Mouse (Mus musculus) left cerebral cortex, postnatal 14 days (tissue): ENCODE measurements around the gene Snx10. TPM values are rescaled to one million over a fixed set of nuclear protein-coding genes. Genes with fewer than 3 reads are reported as not detected.

ENCODE experiments used
- DNase-seq, 2 experiments: peaks; one replicate each; pipeline ENCODE4 v3.0.0; 2021 to 2022; ENCODE audit warnings: low spot score in 2 of 2, mixed read lengths in 1 of 2
- intact Hi-C: fragments of 180-260 bp; cut with DNase I; formaldehyde crosslinking; loops from one replicate; pipeline ENCODE4 v1.15.1; 2025
- microRNA-seq, 2 experiments: library from miRNA; unstranded; fragments of <30 nt; microRNA quantifications; one replicate each; pipeline ENCODE4 v1.2.0; 2022
- total RNA-seq, 2 experiments: library from RNA; stranded (reverse); gene quantifications; 2 replicates each; pipeline ENCODE4 v1.2.3; 2021

Gene Snx10
- total RNA-seq, 2 experiments from 2014 or later = 114 to 116 TPM

DNA sequence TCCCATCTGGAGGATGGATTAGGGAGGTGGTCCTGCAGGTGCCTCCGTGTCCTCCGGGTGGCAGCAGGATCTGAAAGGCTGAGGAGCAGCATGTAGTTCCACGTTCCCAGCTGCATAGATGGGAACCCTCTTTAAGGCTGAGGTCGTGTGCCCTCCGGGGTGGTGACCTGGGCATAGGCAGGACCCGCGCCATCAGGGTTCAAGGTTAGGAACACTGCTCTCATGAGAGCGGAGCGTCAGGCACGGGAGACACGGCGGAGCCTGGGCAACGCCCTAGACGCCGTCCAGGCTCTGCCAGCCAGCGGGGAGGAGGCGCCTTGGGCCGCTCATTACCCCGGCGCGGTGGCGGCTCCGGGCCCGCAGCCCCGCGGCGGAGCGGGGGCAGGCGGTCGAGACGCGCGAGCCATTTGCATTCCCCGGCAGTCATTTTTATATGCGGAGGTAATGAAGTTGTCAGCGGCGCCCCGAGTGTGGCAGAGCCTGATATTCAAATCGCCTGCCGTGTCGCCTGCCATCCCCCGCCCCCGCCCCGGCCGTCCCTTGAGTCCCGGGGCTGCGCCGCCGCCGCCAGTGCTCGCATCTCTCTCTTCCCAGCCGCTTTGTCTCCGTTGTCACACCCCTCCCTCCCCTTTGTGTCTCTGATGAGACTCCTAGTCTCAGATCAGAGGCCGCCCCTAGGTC lies 88.8 kb downstream of the Snx10 start:
- intact Hi-C loops = loop anchor here (10.0 kb wide), 1 partner anchor 112 kb away; no protein-coding TSS in a partner anchor
- peak; percentile 69 to 70 for DNase-seq

DNA sequence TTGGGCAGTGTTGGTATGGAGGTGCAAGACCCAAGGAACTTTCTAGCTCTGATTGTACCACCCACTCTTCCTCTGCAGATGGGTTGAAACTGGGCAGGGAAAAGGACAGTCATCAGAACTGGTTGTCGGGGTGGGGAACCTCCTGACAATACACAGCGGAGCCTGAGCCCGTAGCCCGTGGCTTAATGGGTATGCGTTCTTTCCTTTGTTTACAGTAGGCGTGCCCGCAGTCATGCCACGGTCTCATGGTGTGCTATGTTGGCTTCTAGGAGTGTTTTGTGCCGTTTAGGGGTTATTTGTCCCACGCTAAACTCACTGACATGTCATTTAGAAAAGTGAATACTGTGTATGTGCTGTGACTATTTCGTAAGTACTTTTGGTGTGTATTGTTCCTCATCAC lies 90.0 kb downstream of the Snx10 start:
- intact Hi-C loops = loop anchor here (10.0 kb wide), 1 partner anchor 111 kb away; no protein-coding TSS in a partner anchor
- no peak for DNase-seq

DNA sequence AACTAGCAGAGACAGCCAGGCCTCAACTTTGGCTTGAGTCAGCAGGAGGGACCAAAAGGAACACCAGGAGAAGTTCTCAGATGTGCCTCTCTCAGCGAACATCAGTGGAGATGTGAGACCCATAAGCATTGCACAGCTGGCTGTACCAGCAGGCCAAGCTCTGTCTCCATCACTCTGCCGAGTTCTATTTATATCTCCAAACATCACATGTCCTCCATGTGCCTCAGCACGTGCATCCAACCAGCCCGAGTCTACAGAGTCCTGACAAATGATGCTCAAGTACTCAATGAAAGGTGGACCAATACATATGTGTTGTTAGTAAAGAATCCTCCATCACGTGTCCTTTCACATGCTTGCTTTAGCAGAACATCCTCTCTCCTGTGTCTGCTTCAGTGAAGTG lies 103.1 kb downstream of the Snx10 start:
- no peak for DNase-seq
- intact Hi-C loops = no loop called here

- intact Hi-C loops = no loop called here
- DNase-seq = no peak
Measured at GRCm38 (mm10) chr6:51629671-51630070, 106.0 kb downstream of the Snx10 start.

GRCm38 (mm10) chr6:51630184-51630583 lies 106.5 kb downstream of the Snx10 start:
- DNase-seq = no peak
- intact Hi-C loops = no loop called here

- intact Hi-C loops = no loop called here
- no peak for DNase-seq
Measured at GRCm38 (mm10) chr6:51632928-51633662, 109.4 kb downstream of the Snx10 start.

DNA sequence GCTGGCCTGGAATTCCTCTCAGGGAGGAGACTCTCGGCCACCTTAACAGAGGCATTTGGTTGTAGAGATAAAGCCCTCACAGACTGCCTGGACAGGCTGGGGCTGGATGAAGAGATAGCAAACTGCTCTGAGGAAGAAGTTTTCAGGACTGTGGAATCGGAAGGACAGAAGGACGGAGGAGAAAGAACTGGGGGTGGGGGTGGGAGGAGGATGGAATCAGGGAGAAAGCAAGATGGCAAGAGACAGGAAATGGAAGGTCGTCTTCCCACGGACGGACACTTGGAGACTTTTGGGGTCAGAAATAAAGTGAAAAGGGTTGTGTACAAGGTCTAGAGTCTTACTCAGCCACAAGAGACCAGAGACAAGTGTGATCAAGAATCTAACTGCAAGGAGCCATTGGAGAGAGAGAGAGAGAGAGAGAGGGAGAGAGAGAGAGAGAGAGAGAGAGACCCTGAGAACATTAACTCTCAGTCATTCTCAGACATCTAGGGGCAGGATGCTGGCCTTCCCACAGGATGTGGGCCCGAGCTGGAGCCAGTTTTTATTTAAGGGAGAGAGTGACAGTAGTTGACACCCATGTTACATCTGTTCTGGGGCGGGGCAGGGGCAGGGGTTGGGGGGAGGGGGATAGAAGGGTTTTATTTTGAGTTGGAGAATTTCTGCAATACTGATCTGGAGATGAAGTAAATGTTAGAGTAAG lies 110.1 kb downstream of the Snx10 start:
- DNase-seq = no peak
- intact Hi-C loops = no loop called here

- no peak for DNase-seq
- intact Hi-C loops = no loop called here
Measured at GRCm38 (mm10) chr6:51636019-51636568, 112.4 kb downstream of the Snx10 start.

Small RNA genes lying within 50 kb of the gene (microRNA-seq; reads per million reads assigned to microRNA genes)
- 0 reads per million in 2 experiments for gene Gm22914

Other genes with a start within 250 kb of the Snx10 start
- gene Nfe2l3, start 91.2 kb upstream of the Snx10 start, total RNA-seq = 1 to 10 TPM; 2.5 to 3.6 TPM
- 100 to 1,000 TPM; 446 to 458 TPM for gene Hnrnpa2b1, start 54.0 kb upstream of the Snx10 start, total RNA-seq
- 100 to 1,000 TPM; 143 to 159 TPM for gene Cbx3, start 53.5 kb upstream of the Snx10 start, total RNA-seq